Mouse (Mus musculus) ovary, postnatal 14 days (tissue): ENCODE data around the gene Gm10717.
"Not testable (repeated sequence)": the region's sequence is repeated elsewhere in the genome, so short reads cannot be mapped to it uniquely, and the experiment has no call there.

Experiments used
- DNase-seq: peaks from one replicate; pipeline ENCODE4 v3.0.0; 2022; ENCODE audit warnings: low spot score

The Gm10717 gene

GRCm38 (mm10) chr9:3024912-3025467 is at the start of gene Gm10717:
Gene Gm10717 (plus strand): TSS chr9:3025417.
- peak; percentile 42 for DNase-seq

- not testable (repeated sequence) for DNase-seq
Observed at GRCm38 (mm10) chr9:3000445-3000972, 24.7 kb upstream of the Gm10717 start, which contains the start of gene Gm10722. Gene Gm10722 (plus strand): TSS chr9:3000922.

DNA sequence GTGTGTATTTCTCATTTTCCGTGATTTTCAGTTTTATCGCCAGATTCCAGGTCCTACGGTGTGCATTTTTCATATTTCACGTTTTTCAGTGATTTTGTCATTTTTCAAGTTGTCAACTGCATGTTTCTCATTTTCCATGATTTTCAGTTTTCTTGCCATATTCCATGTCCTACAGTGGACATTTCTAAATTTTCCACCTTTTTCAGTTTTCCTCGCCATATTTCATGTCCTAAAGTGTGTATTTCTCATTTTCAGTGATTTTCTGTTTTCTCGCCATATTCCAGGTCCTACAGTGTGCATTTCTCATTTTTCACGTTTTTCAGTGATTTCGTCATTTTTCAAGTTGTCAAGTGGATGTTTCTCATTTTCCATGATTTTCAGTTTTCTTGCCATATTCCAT is 24.2 kb upstream of the Gm10717 start:
- DNase-seq = peak; percentile 31

DNA sequence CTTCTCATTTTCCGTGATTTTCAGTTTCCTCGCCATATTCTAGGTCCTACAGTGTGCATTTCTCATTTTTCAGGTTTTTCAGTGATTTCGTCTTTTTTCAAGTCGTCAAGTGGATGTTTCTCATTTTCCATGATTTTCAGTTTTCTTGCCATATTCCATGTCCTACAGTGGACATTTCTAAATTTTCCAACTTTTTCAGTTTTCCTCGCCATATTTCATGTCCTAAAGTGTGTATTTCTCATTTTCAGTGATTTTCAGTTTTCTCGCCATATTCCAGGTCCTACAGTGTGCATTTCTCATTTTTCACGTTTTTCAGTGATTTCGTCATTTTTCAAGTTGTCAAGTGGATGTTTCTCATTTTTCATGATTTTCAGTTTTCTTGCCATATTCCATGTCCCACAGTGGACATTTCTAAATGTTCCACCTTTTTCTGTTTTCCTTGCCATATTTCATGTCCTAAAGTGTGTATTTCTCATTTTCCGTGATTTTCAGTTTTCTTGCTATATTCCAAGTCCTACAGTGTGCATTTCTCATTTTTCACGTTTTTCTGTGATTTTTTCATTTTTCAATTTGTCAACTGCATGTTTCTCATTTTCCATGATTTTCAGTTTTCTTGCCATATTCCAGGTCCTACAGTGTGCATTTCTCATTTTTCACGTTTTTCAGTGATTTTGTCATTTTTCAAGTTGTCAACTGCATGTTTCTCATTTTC is 23.1 kb upstream of the Gm10717 start:
- DNase-seq = peak; percentile 100

- DNase-seq = not testable (repeated sequence)
Observed at GRCm38 (mm10) chr9:3002794-3003396, 22.3 kb upstream of the Gm10717 start, which contains the start of gene Gm11168. Gene Gm11168 (plus strand): TSS chr9:3003346.

DNA sequence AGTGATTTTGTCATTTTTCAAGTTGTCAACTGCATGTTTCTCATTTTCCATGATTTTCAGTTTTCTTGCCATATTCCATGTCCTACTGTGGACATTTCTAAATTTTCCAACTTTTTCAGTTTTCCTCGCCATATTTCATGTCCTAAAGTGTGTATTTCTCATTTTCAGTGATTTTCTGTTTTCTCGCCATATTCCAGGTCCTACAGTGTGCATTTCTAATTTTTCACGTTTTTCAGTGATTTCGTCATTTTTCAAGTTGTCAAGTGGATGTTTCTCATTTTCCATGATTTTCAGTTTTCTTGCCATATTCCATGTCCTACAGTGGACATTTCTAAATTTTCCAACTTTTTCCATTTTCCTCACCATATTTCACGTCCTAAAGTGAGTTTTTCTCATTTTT is 19.0 kb upstream of the Gm10717 start:
- not testable (repeated sequence) for DNase-seq

GRCm38 (mm10) chr9:3006636-3007035 is 18.6 kb upstream of the Gm10717 start:
- DNase-seq = peak; percentile 97

DNA sequence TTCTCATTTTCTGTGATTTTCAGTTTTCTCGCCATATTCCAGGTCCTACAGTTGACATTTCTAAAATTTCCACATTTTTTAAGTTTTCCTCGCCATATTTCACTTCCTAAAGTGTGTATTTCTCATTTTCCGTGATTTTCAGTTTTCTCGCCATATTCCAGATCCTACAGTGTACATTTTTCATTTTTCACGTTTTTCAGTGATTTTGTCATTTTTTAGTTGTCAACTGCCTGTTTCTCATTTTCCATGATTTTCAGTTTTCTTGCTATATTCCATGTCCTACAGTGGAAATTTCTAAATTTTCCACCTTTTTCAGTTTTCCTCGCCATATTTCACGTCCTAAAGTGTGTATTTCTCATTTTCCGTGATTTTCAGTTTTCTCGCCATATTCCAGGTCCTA is 17.9 kb upstream of the Gm10717 start:
- not testable (repeated sequence) for DNase-seq

DNA sequence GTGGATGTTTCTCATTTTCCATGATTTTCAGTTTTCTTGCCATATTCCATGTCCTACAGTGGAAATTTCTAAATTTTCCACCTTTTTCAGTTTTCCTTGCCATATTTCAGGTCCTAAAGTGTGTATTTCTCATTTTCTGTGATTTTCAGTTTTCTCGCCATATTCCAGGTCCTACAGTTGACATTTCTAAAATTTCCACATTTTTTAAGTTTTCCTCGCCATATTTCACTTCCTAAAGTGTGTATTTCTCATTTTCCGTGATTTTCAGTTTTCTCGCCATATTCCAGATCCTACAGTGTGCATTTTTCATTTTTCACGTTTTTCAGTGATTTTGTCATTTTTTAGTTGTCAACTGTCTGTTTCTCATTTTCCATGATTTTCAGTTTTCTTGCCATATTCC is 15.9 kb upstream of the Gm10717 start:
- not testable (repeated sequence) for DNase-seq

GRCm38 (mm10) chr9:3012054-3012621 is 13.1 kb upstream of the Gm10717 start:
- not testable (repeated sequence) for DNase-seq

- DNase-seq = not testable (repeated sequence)
Observed at GRCm38 (mm10) chr9:3012733-3013279, 12.4 kb upstream of the Gm10717 start, which contains the start of gene Gm10721. Gene Gm10721 (plus strand): TSS chr9:3013140.

- DNase-seq = not testable (repeated sequence)
Observed at GRCm38 (mm10) chr9:3015354-3015753, 9.9 kb upstream of the Gm10717 start, which contains the start of gene Gm10720. Gene Gm10720 (plus strand): TSS chr9:3015654.

- not testable (repeated sequence) for DNase-seq
Observed at GRCm38 (mm10) chr9:3015896-3016295, 9.3 kb upstream of the Gm10717 start.

DNA sequence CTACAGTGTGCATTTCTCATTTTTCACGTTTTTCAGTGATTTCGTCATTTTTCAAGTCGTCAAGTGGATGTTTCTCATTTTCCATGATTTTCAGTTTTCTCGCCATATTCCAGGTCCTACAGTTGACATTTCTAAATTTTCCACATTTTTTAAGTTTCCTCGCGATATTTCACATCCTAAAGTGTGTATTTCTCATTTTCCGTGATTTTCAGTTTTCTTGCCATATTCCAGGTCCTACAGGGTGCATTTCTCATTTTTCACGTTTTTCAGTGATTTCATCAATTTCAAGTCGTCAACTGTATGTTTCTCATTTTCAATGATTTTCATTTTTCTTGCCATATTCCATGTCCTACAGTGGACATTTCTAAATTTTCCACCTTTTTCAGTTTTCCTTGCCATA is 8.1 kb upstream of the Gm10717 start, which contains the start of gene Gm10719:
Gene Gm10719 (plus strand): TSS at position 301 of the 400 bp plus-strand sequence.
- not testable (repeated sequence) for DNase-seq

DNA sequence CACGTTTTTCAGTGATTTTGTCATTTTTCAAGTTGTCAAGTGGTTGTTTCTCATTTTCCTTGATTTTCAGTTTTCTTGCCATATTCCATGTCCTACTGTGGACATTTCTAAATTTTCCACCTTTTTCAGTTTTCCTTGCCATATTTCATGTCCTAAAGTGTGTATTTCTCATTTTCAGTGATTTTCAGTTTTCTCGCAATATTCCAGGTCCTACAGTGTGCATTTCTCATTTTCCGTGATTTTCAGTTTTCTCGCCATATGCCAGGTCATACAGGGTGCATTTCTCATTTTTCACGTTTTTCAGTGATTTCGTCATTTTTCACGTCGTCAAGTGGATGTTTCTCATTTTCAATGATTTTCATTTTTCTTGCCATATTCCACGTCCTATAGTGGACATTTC is 6.3 kb upstream of the Gm10717 start:
- not testable (repeated sequence) for DNase-seq

DNA sequence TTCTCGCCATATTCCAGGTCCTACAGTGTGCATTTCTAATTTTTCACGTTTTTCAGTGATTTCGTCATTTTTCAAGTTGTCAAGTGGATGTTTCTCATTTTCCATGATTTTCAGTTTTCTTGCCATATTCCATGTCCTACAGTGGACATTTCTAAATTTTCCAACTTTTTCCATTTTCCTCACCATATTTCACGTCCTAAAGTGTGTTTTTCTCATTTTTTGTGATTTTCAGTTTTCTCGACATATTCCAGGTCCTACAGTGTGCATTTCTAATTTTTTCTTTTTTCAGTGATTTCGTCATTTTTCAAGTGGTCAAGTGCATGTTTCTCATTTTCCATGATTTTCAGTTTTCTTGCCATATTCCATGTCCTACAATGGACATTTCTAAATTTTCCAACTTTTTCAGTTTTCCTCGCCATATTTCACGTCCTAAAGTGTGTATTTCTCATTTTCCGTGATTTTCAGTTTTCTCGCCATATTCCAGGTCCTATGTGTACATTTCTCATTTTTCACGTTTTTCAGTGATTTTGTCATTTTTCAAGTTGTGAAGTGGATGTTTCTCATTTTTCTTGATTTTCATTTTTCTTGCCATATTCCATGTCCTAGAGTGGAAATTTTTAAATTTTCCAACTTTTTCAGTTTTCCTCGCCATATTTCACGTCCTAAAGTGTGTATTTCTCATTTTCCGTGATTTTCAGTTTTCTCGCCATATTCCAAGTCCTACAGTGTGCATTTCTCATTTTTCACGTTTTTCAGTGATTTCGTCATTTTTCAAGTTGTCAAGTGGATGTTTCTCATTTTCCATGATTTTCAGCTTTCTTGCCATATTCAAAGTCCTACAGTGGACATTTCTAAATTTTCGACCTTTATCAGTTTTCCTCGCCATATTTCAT is 5.1 kb upstream of the Gm10717 start:
- peak; percentile 61 for DNase-seq

GRCm38 (mm10) chr9:3022316-3023008 is 2.8 kb upstream of the Gm10717 start:
- DNase-seq = peak; percentile 83

DNA sequence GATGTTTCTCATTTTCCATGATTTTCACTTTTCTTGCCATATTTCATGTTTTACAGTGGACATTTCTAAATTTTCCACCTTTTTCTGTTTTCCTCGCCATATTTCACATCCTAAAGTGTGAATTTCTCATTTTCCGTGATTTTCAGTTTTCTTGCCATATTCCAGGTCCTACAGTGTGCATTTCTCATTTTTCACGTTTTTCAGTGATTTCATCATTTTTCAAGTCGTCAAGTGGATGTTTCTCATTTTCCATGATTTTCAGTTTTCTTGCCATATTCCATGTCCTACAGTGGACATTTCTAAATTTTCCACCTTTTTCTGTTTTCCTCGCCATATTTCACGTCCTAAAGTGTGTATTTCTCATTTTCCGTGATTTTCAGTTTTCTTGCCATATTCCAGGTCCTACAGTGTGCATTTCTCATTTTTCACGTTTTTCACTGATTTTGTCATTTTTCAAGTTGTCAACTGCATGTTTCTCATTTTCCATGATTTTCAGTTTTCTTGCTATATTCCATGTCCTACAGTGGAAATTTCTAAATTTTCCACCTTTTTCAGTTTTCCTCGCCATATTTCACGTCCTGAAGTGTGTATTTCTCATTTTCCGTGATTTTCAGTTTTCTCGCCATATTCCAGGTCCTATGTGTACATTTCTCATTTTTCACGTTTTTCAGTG is 1.8 kb upstream of the Gm10717 start, which contains the start of gene Gm10718:
Gene Gm10718 (plus strand): TSS at position 236 of the 673 bp plus-strand sequence.
- DNase-seq = peak; percentile 15

DNA sequence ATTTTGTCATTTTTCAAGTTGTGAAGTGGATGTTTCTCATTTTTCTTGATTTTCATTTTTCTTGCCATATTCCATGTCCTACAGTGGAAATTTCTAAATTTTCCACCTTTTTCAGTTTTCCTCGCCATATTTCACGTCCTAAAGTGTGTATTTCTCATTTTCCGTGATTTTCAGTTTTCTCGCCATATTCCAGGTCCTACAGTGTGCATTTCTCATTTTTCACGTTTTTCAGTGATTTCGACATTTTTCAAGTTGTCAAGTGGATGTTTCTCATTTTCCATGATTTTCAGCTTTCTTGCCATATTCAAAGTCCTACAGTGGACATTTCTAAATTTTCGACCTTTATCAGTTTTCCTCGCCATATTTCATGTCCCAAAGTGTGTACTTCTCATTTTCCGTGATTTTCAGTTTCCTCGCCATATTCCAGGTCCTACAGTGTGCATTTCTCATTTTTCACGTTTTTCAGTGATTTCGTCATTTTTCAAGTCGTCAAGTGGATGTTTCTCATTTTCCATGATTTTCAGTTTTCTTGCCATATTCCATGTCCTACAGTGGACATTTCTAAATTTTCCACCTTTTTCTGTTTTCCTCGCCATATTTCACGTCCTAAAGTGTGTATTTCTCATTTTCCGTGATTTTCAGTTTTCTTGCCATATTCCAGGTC is 1.1 kb upstream of the Gm10717 start:
- DNase-seq = peak; percentile 83
